Mouse (Mus musculus) fibroblast of lung, adult 2 months (primary cell): ENCODE measurements at regions not wholly inside any gene's neighbourhood (a gene's known extent, or its start where the extent isn't known, plus 50 kb on each side); places are given as distances from the start of the nearest gene placed in this dataset.

Experiments
- DNase-seq: peaks from one replicate; pipeline ENCODE4 v3.0.0-alpha.2; 2011; ENCODE audit warnings: low read depth

DNA sequence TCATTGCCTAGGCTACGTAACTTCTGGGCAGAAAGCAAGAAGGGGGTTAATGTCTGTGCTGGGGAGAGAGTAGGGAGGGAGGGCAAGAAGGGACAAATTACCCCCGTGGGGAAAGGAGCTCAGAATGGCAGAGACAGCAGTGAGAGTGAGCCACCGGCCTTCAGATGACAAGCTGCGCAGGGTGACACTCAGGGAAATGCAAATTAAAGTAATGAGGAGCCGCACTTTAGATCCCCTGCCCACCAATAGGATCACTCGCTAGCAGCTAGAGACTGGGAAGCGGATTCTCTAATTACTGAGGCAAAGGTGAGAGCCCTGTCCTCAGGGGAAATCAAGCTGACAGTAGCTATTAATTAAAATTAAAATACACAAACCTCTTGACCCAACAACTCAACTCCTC lies 202.5 kb downstream of the Arhgef10l start:
- DNase-seq, result no peak

DNA sequence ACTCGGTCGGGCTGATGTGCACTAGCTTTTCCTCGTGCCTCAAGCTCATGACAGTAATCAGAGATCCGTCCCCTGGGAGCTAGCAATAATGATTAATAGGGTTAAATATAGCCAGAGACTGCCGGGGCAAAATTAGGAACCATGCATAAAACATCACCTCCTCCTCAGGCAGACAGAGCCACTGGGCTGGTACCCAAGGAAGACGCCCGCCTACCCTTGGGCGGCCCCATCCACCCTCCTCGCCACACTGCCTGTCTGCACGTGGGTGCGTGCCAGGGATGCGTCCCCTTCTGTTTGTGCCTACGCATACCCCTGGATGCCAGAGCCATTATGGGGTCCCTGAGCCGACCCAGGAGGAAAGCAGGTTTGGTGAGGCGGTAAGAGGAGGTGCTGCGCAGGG lies 204.5 kb downstream of the Arhgef10l start:
- DNase-seq, result no peak

DNA sequence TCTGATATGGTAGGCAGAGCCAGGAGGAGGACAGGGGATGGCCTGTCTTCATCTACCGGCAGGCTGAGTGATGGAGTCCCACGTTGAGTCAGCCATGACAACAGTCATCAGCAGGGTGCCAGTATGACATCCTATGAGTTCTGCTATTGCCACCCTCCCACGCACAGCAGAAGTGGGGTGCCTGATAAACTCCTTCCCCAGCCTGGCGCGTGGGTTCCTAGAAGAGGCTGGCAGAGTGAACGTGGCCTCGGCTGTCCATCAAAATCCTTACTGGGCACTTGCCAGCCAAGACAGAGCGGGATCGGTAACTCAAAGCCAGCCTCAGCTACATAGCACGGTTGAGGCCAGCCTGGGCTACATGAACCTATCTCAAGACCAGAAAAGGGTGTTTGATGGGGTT lies 202.5 kb upstream of the Igsf21 start:
- no peak for DNase-seq

DNA sequence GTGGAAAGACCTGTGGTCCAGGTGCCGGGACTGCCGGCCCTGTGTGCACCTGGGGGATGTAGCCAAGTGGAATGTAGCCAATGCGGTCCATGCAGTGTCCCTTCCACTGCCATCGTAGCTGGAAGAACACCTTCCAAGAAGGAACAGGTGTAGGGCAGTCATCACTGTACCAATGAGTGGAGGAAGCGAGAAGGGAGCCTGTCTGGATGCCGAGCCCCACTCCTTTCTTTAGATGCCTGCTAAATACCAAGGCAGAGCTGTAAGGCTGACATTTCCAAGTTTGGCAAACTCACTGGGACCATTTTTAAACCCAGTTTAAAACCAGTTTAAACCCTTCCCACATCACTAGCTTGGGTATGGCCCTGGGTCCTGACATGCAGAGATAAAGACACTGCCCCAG lies 199.9 kb upstream of the Igsf21 start:
- no peak for DNase-seq

DNA sequence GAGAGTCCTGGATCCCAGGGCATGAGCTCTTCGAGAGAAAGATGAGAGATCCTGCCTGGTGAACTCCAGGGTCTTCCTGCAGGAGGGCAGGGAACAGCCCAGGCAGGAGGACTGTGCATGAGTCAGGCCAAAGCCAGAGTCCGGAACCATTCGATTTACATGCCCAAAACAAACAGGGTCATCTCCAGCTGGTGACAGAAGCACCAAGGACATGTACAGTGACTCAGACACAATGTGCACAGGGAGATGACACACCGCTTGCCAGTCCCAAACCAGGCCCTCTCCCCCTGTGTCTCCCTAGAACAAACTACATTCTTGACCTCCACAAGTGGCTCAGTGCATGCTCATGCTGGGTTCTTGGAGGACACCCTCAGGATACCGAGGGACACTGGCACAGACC lies 199.3 kb upstream of the Igsf21 start:
- no peak for DNase-seq

DNA sequence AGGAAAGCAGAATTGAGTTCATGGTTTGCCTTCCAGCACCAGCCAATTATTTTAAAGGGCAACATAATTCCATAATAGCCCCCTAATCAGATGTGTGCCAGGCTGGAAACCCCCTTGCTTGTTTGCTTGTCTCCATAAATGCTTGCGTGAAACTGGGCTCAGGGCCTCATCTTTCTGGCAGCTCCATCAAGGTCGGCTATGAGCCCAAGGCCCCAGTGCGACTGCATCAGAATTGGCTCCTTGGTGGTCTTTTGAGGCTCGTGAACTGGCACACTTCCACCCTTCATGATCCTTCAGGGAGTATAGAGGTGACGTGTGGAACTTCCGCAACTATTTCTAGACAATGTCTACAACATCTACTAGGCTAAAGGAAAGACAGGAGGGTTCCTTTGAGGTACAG lies 196.6 kb upstream of the Igsf21 start:
- no peak for DNase-seq

DNA sequence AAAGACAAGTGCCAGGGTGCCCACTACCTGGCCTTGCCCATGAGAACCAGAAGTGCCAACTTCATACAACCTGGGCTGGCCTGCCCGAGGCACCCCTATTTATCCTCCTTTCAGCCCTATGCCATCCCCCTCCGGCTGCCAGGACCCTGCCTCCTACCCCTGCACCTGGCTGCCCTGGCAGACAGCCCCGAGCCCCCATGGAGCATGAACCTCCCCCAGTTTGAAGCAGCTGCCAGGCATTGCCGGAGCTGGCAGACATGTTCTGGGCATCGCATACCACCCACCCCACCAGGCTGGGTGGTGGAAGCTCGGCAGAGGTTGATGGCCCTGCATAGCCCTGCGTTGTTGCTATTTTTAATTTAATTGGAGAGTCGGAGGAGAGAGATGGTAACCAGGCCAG lies 195.2 kb upstream of the Igsf21 start:
- DNase-seq, result no peak

DNA sequence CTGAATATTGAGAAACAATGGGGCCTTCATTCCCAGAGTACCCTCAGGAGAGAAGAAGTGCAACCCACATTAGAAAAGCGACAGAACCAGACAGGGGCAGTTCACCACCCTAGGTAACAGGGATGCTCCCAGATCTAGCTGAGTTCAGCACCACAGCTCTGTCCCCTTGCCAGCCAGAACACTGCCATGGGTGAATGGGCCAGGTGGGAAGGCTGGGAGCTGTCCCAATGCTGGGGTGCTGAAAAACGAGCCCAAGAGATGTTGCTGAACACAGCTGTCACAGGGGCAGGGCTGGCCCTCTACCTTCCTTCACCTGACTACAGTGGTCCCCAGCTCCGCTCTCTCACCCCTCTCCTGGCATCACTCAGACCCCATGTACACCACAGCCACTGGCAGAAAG lies 193.3 kb upstream of the Igsf21 start:
- DNase-seq, result no peak

DNA sequence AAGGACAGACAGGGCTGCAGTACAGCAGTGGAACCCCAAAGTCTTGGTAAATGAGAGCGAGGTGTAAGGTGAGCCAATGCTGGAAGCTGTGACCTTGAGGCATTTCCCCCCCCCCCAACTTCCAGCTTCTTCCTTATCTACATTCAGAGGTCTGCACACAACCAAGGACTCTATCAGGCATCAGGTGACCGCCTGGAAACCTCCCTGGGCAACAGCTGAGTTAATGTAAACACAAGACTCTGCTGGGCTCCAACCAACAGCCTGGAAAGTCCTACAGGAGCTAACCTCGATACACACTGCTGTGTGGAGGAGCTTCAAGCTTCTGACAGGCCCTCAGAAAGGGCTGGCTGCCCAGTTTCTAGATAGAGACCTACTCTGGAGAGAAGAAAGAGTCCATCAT lies 189.4 kb upstream of the Igsf21 start:
- no peak for DNase-seq

DNA sequence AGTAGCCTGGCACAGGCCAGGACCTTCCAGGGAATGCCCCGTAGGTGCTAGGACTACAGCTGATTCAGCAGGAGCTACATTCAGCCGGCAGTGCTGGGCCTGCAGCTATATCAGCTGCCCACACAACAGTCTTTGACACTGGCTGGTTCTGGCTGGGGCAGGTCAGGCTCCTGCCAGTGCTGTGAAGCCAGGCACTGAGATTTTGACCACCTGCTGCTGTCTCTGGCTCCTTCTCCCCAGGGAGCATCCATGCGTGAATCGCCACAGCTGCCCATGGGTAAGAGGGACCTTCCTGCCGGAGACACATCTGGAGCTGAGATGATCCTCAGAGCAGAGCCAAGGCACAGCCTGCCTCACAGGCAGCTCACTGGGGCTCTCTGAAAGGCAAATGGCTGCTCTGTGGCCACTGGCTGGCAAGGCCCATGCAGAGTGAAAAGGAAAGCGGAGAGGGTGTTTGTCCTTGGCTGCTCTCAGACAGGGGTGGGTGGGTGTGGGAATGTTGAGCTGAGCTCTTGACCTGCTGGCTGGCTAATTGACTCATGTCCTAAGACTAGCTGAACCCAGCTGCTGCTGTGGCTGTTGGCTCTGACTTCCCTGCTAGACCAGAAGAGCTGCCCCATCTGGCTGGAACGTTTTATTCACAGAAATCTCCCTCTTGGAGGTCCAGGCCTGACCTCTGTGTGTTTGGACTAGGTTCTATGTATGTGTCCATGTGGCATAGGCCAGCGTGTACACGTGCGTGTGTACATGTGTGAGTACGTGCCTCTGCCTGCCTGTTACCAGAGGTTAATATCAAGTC lies 187.4 kb upstream of the Igsf21 start:
- DNase-seq, result no peak

DNA sequence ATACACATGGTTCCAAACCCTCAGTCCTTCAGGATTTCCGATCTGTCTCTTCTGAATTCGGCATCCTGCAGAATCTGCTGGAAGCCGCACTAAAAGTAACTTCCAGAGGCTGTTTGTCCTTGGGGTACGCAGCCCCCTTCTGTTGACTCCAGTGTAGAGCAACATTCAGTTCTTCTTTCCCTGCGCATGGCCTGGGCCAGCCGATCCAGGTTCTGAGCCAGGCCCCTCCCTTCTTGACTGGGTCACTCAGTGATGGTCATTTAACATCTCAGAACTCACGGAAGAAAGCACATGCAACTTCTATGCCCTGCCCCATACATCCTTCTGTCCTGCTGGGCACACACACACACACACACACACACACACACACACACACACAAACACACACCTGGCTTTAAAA lies 185.5 kb upstream of the Igsf21 start:
- DNase-seq, result no peak

DNA sequence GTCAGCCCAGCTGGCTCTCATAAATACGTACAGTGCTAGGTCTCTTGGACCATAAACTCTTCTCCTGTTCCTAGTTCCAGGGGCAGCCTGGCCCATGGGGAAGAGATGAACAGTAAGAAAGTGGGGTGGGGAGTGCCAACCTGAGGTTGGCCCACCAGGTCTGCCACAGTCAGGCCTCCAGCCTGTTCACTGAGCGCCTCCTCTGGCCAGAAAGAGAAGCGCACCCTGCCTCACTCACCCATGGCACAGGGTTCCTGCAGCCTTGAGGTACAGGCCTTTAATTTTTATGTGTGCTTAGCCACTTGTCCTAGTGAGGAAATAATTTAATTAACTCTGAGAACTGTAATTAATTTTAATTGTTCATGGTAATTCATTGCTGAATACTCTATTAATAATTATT lies 180.5 kb upstream of the Igsf21 start:
- no peak for DNase-seq

DNA sequence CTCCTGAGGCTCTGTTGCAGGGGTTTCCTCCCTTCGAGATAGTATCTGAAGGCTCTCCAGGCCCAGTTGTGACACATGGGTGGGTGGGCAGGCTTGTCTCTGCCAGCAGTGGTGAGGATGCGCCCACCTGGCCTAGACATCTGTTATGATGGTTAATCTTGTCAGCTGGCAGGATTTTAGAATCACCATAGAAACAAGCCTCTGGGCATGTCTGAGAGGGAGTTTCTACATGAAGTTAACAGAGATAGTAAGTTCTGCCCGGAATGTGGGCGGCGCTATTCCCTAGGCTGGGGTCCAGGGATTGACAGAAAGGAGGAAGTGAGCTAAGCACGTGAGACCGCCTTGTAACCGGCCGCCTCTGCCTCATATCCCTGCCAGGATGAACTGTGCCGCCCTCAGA lies 177.2 kb upstream of the Igsf21 start:
- no peak for DNase-seq

DNA sequence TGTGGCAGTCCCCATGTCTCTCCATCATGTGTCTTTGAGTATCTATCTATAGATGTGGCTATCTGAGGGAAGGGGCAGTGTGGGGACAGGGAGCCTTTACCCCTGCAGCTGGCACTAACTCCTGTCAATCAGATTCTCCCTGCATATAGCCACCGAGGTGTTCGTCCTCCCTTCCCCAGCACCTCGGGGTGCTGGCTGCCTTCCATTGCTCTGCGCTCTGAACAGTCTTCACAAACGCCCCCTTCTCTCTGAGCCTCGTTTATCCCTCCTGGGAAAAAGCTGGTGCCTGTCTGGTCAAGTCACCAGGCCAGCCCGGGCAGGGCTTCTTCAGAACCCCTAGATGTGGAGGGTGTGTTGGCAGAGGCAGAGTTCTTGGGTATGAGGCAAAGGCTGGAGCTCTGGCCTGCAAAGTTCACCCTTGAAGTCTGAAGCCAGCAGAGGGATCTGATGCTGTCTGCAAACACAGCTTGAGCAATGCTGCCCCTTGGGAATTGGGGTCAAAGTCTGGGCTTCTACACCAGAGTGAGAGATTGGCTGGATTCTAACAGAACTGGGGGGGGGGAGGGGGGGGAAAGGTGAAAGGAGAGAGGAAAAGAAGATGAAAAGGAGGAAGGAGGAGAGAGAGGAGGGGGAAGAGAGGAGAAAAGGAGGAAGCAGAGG lies 175.5 kb upstream of the Igsf21 start:
- no peak for DNase-seq

DNA sequence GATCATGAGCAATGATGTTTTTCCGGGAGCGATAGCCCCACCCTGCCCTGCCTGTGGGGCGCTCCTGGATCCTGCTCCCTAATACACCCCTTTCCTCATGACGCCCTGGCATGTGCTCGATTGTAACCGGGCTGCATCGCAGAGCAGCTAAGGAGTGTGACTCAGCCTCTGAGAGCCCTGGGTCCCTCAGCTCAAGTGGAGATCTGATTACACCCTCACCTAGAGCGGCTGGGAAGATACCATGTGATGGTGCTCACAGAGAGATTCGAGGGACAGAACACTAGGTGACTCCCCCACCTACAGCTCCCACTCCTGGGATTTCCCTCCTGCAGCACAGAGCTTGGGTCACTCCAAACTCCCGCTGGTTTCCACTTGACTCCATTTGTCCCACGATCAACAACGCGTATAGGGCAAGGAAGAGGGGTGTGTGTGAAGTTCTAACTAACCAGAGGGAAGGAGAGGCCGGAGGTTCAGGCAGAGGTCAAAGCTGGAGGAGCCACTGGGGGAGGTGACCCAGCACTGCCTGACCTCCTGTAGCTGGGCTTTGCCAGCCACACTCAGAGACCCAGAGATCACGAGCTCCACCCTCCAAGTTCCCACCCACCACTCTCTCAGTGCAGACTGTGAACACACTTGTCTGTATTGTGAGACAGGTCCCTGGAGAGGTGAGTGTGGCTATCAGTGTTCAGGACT lies 173.3 kb upstream of the Igsf21 start:
- no peak for DNase-seq

DNA sequence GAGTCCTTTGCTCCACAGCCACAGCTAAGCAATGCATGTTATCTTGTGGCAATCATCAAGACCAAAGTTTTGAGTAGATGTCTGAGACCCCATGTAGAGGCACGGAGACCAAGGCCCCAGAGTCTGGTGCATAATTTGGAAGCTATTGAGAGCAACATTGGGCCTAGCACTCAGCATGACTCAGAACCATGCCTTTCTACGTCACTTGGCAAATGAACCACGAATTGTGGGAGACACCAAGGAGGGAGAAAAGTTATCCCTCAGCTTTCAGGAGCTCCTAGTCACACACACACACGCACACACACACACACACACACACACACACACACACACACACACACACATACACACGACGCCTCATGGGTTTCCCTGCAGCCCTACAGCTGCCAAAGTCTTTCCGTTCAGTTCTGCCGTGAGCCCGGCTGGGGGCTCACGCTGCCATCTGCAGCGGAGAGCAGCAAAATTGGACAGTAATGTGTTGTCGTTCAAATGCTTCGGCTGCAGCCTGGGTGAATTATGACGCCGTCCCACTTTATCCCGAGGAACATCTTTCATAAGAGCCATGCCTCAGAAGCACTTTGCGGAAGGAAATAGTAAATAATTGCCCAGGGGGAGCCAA lies 165.8 kb upstream of the Igsf21 start:
- DNase-seq, result no peak

DNA sequence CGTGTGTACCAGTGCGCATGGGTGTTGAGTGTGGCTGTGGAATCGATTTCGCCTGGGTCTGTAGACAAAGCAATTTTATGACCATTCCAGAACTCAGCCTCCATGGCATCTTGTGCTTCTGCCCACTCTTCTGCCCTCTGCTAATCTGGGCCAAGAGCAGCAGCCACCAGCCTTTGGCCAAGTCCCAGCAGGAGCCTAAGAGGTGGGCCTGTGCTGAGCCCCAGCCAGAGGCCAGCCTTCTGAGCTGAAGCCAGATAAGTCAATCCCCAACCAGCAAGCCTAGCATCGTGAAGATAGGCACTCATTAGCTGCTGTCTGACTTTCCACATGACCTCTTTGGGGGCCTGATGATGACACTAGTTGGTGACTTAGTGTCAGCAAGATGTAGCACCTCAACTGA lies 161.9 kb upstream of the Igsf21 start:
- DNase-seq, result no peak

DNA sequence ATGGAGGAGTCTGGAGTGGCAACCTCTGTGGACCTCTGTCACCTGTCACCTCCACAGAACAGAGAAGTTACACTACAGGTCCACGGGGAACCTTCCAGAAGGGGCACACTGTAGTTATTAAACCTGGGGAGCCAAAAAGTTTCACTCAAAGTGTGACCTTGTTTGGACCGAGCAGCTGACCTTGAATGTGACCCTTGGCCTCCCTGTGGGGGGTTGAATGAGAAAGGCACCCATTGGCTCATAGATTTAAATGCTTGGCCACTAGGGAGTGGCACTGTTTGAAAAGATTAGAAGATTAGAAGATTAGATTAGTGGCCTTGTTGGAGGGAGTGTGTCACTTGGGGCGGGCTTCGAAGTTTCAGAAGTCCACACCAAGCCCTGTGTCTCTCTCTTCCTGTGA lies 160.3 kb upstream of the Igsf21 start:
- no peak for DNase-seq

DNA sequence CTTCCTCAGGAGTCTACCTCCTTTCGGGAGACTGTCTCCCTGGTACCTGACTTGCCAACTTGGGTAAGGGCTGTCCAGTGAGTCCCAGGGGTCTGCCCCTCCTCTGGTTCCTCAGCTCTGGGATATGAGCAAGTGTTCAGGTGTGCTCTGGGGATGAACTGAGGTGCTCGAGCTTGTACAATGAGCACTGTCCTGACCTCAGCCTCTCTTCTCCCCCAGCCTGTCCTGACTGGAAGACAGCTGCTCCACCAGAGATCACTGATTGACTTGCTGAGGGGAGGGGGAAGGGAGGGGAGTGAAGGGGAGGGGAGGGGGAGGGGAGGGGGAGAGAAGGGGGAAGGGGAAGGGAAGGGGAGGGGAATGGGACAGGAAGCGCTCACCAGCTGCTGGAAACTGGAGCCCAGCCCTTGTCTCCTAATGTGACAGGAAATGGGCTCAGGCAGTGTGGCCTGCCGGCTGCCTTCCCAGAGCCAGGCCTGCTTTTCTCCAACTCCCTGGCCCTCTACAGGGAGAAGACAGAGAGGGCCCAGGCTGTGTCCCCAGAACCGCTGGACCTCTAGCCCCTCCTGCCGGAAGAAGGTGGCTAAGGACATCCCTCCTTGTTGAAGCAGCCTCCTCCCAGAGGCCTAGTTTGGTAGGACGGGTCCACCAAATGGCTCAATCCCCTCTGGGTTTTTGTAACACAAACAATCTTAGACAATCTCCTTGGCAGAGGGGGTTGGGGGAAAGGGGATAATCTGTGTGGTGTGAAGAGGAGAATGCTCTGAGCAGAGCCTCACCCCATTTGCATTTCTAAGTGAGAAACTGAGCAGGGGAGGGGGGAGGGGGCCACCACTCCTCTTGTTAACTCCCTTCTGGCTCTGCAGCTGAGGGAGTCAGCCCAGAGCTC lies 159.7 kb upstream of the Igsf21 start:
- no peak for DNase-seq

DNA sequence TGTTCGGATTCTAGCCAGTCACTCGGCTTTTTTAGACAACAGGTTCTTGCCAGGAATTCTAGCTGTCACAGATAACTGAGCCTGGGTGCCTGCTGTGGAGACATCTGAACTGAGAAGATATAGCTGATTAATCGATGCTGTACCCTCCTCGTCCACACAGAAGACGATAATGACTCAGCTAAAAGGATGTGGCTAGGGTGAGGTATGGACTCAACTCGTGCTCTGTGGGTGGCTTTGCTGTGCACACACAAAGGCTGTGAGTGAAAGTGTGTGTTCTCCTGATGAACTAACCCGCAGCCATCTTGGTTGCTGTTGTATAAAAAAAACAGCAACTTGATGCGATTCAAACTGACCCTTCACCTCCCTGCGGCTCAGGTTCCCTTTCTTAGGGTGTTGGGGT lies 158.8 kb upstream of the Igsf21 start:
- DNase-seq, result no peak

DNA sequence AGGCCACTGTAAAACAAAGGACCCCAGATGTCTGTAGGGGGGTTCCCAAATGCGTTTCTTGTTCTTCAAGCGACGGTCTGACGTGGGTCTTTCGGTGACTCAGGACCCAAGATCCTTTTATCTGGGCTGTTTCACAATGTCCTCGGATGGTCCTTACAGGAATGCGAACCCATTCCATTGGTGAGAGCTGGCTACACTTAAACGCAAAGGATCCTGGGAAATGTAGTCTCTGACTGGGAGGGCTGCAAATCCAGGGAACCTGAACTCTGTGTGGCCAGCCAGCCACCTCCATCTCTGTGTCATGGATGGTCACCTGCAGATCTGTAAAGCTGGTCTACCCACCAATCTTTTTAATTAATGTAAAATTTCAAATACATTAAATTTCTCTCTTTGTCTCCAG lies 156.5 kb upstream of the Igsf21 start:
- no peak for DNase-seq

DNA sequence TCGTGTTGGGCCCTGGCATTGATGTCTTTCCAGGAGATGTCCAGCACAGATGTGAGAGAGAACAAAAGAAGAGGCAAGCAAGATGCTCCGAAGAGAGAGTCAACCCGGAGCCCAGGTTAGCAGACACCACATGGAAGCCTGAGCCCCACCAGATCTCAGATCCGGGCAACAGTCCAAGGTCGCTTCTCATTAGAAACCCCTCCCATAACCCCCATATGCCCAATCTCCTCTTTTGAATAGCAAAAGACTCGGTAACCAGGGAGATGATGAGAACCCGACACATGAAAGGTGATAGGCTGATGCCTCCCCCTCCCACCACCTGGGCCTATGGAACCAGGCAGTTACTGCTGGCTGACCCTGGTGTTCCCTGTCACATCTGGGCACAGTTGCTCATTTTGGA lies 155.7 kb upstream of the Igsf21 start:
- DNase-seq, result no peak
